Mouse (Mus musculus): Measurements from ENCODE around the gene Fam122a. TPM values are rescaled to one million over a fixed set of nuclear protein-coding genes. Genes with fewer than 3 reads are reported as not detected.

Gene Fam122a
- 10 to 100 TPM; 24.8 to 26.0 TPM for total RNA-seq (2021)
- long read RNA-seq, experiment 1, transcript Fam122a-201 (1 exons, 855 nt), result major isoform, 20 of 20 reads
- long read RNA-seq, experiment 1, partial matches to known transcripts, result 0 of 20 reads
- long read RNA-seq, experiment 1, other reads (novel, unspliced or antisense), result 0 of 20 reads
- long read RNA-seq, experiment 2, transcript Fam122a-201 (1 exons, 855 nt), result major isoform, 24 of 24 reads
- long read RNA-seq, experiment 2, partial matches to known transcripts, result 0 of 24 reads
- long read RNA-seq, experiment 2, other reads (novel, unspliced or antisense), result 0 of 24 reads

DNA sequence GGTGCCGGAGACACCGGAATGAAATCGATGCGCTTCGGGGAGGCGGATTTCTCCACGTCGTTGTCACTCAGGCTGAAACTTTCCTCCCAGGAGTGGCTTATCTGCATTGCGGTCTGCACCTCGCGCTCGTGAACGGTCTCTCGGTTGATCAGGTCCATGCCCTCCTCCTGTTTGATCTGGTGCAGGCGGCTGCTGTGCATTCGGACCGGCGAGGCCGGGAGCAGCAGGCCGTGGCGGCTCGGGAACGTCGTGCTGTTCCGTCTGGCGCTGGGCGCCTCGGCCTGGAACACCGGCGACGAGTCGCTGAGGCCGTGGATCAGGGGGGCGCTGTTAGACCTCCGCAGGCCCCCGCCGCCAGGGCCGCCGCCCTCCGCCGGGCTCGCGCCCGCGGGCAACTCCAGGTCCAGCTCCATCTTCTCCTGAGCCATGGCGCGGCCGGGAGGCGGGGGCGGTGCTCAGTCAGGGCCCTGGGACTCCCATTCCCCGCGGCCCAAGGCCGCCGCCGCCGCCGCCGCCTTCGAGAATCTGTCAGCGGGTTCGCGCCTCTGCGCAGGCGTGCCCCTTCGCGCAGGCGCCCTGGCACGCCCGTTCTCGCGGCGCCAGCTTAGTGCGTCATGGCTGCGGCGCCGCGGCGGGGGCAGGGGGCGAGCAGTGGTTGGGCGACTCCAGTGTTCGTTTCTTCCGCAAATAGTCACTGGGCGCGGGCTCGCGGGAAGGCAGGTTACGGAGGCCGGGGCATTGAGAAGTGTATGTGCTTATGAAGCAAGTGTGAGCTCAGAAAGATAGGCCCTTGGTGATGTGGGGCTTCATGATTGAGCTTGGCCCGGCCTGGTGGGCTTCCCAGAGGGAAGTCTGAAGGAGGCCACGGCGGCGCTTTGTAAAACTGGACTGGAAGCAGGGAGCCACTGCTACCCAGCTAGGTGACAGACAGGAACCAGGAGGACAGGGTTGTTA, at the start of gene Fam122a:
Fam122a (minus strand) TSS at position 428 of the 954 bp plus-strand sequence.
- peak; percentile 82 to 91 for DNase-seq (ENCODE audit: low spot score in 2 of 2)

GRCm38 (mm10) chr19:24523476-24524313, 46.5 kb upstream of the Fam122a start:
- peak; percentile 72 to 80 for DNase-seq (ENCODE audit: low spot score in 2 of 2)

- no peak for DNase-seq (ENCODE audit: low spot score in 2 of 2)
Measured at GRCm38 (mm10) chr19:24521997-24522396, 44.8 kb upstream of the Fam122a start.

DNA sequence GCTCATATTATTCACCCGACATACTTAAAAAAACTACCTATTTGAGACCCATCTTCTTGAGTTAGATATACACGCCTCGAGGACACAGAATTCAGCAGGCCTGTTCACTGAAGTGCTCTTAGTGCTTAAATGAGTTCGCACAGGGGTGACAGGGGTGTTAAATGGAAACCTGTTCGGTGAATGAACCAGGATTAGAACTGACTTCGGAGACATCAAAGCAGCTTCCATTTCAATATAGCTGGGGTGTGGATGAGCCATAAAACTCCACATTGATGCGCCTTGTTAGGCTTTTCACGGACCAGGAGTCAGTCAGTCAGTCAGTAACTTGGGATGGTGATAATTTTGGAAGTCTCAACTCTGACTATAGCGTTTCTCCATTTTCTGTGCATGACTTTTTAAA, 44.0 kb upstream of the Fam122a start:
- no peak for DNase-seq (ENCODE audit: low spot score in 2 of 2)

- no peak for DNase-seq (ENCODE audit: low spot score in 2 of 2)
Measured at GRCm38 (mm10) chr19:24519732-24520409, 42.7 kb upstream of the Fam122a start.

DNA sequence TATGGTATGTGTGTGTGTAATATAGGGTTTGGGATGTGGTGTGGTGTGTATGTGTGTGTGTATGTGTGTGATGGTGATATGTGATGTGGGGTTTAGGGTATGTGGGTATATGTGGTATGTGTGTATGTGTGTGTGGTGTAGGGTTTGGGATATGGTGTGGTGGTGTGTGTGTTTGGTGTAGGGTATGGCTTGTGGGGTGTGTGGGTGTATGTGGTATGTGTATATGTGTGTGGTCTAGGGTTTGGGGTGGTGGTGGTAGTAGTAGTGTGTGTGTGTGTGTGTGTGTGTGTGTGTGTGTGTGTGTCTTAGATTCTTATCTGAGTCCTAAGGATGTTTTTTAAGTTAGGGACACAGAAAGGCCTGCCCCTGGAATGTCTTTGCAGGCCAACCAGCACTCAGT, 41.2 kb upstream of the Fam122a start:
- DNase-seq (ENCODE audit: low spot score in 2 of 2), result no peak

GRCm38 (mm10) chr19:24517057-24517456, 39.9 kb upstream of the Fam122a start:
- DNase-seq (ENCODE audit: low spot score in 2 of 2), result no peak

- DNase-seq (ENCODE audit: low spot score in 2 of 2), result no peak
Measured at GRCm38 (mm10) chr19:24515941-24516340, 38.8 kb upstream of the Fam122a start.

DNA sequence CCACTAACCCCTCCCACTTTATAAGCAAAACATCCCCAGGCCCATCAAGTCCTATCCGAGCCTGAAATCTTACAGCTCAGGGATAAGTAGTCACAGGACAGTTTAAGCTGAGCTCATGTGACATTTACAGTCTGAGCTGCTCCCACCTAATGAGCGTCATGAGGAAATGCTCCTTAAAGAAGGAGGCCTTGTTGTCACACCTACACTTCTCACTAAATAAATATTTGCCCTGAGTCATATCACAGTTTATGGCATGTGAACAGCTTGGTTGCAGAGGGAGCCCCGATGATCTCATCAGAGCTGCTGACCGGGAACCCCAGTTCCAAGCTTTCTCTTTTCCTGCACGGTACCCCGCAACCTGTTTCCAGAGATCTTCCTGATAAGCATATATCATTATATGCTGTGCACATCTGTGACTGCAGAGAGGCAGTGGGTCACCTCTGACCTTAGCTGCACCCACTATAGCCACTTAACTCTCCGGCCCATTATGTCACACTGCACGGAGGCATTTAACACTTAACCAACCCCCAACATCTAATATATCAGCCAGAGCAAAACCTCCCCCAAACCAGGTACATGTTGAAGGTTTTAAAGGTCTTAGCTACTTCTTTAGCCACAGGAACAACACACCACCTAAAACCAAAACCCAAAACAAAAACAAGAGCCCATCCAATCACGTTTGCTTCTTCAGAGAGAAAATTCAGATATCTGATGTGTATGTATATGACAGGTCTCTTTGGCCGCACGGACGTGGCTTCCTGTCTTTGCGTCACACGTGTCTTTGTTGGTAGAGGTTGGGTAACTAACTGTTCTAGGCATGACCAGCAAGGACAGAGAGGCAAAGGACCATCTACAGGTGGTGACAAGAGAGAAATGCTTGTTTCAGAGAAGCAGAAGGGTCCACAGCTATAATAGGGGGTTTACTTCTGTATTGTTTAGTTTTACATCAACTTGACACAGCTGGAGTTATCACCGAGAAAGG, 37.8 kb upstream of the Fam122a start:
- no peak for DNase-seq (ENCODE audit: low spot score in 2 of 2)

GRCm38 (mm10) chr19:24513105-24513843, 36.1 kb upstream of the Fam122a start:
- DNase-seq (ENCODE audit: low spot score in 2 of 2), result no peak

DNA sequence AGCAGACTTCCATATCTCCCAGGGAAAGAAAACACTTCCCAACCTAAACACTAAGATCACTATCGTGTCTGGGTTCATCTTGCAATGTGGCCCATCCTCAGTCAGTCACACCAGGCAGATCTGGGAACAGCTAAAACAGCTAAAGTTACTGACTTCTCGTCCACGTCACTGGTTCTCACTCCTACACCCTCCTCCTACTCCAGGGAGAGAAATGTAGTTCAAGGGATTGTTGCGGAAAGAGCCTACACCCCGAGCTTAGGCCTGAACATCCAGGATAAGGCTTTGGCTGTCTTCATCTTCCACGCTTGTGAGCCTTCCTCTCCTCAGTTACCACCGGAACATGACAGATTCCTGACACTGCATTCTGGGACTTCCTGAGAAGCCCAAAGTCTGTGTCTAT, 34.8 kb upstream of the Fam122a start:
- peak in 1 of 2 experiments; percentile 29 for DNase-seq (ENCODE audit: low spot score in 2 of 2)

GRCm38 (mm10) chr19:24509391-24509790, 32.2 kb upstream of the Fam122a start:
- DNase-seq (ENCODE audit: low spot score in 2 of 2), result no peak

DNA sequence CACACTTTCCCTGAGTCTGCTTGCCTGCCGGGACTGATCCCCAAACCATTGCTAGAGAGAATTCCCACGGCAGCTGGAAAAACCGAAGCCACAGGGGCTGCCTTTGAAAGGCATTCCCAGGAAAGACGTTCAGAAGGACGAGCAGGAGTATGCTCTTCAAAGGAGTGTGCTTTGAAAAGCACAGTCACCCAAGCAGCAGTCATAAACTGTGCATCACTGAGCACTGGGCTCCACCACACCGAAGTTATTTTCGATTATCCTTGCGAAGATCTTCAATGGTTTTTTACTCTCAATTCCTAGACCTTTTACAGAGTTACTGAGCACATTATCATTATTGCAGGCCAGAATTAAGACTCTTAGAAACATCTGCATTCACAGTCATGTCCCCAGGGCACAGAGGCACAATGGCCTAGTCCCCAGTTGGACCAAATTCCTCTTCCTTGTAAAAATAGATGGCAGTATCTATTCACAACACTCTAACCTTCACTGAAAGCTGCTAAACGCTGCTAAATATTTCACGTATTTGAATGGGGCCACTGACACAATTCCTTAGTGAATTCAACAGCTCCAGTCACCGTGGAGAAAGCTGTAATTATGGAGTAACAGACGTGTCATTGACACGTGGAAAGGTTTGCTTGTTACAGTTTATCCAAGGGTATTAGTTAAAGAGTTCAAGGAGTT, 31.1 kb upstream of the Fam122a start:
- DNase-seq (ENCODE audit: low spot score in 2 of 2), result no peak

GRCm38 (mm10) chr19:24502736-24503421, 25.7 kb upstream of the Fam122a start:
- DNase-seq (ENCODE audit: low spot score in 2 of 2), result no peak

GRCm38 (mm10) chr19:24501525-24501924, 24.4 kb upstream of the Fam122a start:
- DNase-seq (ENCODE audit: low spot score in 2 of 2), result no peak

DNA sequence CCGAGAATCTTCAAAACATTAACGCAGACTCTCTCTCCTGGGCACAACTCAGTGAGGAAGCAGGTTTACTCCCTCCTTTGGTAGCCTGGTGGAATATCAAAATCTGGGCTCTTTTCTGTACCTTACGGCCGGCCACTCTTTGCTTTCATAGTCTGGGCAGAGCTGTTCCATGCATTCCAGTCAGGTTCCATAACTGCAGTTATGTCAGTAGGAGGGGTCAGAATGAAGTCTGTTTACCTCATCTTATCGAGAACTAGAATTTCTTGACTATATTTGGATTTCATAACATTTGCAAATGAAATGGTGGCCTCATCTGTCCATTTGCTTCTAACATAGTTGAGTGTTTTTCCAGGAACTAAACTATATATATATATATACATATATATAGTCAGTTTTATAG, 23.3 kb upstream of the Fam122a start:
- DNase-seq (ENCODE audit: low spot score in 2 of 2), result no peak

DNA sequence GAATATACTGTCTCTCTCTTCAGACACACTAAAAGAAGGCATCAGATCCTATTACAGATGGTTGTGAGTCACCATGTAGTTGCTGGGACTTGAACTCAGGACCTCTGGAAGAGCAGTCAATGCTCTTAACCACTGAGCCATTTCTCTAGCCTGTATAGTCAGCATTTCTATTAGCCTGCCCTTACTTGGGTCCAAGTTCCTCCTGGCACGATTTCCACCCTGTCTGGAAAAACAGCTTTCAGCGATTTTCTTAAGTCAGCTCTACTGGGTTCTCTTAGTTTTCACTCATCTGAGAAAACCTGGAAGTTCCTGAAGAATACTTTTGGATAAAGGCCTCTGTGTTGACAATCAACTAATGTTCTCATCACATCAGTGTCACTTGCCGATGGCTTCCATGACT, 22.1 kb upstream of the Fam122a start:
- DNase-seq (ENCODE audit: low spot score in 2 of 2), result no peak

- no peak for DNase-seq (ENCODE audit: low spot score in 2 of 2)
Measured at GRCm38 (mm10) chr19:24493887-24494286, 16.7 kb upstream of the Fam122a start.

Data from left cerebral cortex, adult 18-20 months (tissue).